ENCODE assay signal across 14 mouse cellular contexts in the genomic region with DNA sequence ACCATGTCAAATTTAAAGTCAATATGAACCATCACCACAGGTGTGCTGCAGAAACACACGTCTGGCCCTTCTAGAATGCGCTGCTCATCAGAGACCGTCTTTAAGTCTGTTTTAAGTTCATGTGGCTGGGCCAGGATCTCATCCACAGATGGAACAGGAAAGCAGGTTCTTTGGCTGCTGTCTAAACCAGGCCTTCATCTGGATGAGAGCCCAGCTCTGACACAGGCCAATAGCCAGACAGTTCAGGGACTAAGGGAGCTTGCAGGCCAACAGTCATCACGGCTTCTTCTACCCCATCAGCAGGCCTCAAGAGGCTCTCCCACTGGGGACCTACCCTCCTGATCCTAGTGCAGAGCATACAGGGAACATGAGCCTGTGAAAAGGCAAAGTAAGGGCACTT.
DNase-seq lines count a peak whose midpoint lies in the region; ATAC-seq lines count a peak whose summit lies in the region.
"Had no signal": no experiment of that assay in that cellular context is flagged by ENCODE, and none has a peak within 500 bp of the region (broad histone marks: within the 10 kb centered on the region; RNA-seq: fewer than 3 reads in every experiment).

No protein-coding gene starts in this region.

- H3K27me3 ChIP-seq in hindbrain, embryonic 12.5 days = no peaks in the 10 kb centered on the region
- H3K27me3 ChIP-seq: embryonic facial prominence, embryonic 12.5 days; forebrain, embryonic 12.5 days; heart, embryonic 15.5 days; intestine, embryonic 15.5 days had no signal

- no peak overlapping the region for H3K9ac ChIP-seq in hindbrain, embryonic 12.5 days
- H3K9ac ChIP-seq: embryonic facial prominence, embryonic 12.5 days; forebrain, embryonic 12.5 days; heart, embryonic 15.5 days; intestine, embryonic 15.5 days had no signal

- ATAC-seq in cerebellum, adult (ENCODE audit: insufficient number of reproducible peaks, low FRiP score, low TSS enrichment) = peak; percentile 86
- no peak for ATAC-seq in hindbrain, embryonic 12.5 days (ENCODE audit: low FRiP score)
- ATAC-seq: intestine, embryonic 15.5 days had no signal

- H3K27ac ChIP-seq in hindbrain, embryonic 12.5 days = no peak overlapping the region
- H3K27ac ChIP-seq: embryonic facial prominence, embryonic 12.5 days; forebrain, embryonic 12.5 days; heart, embryonic 15.5 days; intestine, embryonic 15.5 days had no signal

- intact Hi-C loops in left cerebral cortex, postnatal 4 days (cut with DNase I) = no loop called here
- intact Hi-C loops in left cerebral cortex, postnatal 36 days (cut with DNase I) = no loop called here
- intact Hi-C loops in gastrocnemius, postnatal 36 days (cut with DNase I) = no loop called here

- H3K9me3 ChIP-seq in hindbrain, embryonic 12.5 days (replicated peaks) = no peaks in the 10 kb centered on the region
- H3K9me3 ChIP-seq: embryonic facial prominence, embryonic 12.5 days; forebrain, embryonic 12.5 days; heart, embryonic 15.5 days; intestine, embryonic 15.5 days had no signal

- WGBS in hindbrain, embryonic 12.5 days = 91% methylated on average over 4 of the region's 4 CpGs

- H3K4me2 ChIP-seq in hindbrain, embryonic 12.5 days (replicated peaks) = no peak overlapping the region
- H3K4me2 ChIP-seq: embryonic facial prominence, embryonic 12.5 days; forebrain, embryonic 12.5 days; heart, embryonic 15.5 days; intestine, embryonic 15.5 days had no signal

- H3K4me3 ChIP-seq in hindbrain, embryonic 12.5 days = no peak overlapping the region
- H3K4me3 ChIP-seq: embryonic facial prominence, embryonic 12.5 days; forebrain, embryonic 12.5 days; heart, embryonic 15.5 days; intestine, embryonic 15.5 days; myocyte had no signal

- DNase-seq in left cerebral cortex, postnatal 4 days = peak; percentile 58
- DNase-seq in left cerebral cortex, postnatal 36 days (ENCODE audit: low spot score in 2 of 2) = no peak
- DNase-seq in cerebellum, adult 8-10 months = peak; percentile 67
- DNase-seq in gastrocnemius, postnatal 36 days = peak; percentile 25 to 51
- DNase-seq in spleen, postnatal 10 days (ENCODE audit: low spot score in 2 of 2) = no peak
- no peak for DNase-seq in kidney, adult 8-10 months
- DNase-seq: thymus, adult 18-20 months had no signal

- H3K36me3 ChIP-seq in hindbrain, embryonic 12.5 days = no peaks in the 10 kb centered on the region
- H3K36me3 ChIP-seq: embryonic facial prominence, embryonic 12.5 days; forebrain, embryonic 12.5 days; heart, embryonic 15.5 days; intestine, embryonic 15.5 days had no signal

- no peaks in the 10 kb centered on the region for H3K4me1 ChIP-seq in hindbrain, embryonic 12.5 days
- H3K4me1 ChIP-seq: embryonic facial prominence, embryonic 12.5 days; forebrain, embryonic 12.5 days; intestine, embryonic 15.5 days had no signal

Comparison
In these comparisons a context has a peak if more than half of its experiments do, and no peak if none do; other contexts are left out.
1. DNase-seq: peak in left cerebral cortex, postnatal 4 days (single experiment), cerebellum, adult 8-10 months (single experiment) and gastrocnemius, postnatal 36 days (2 of 2); none in left cerebral cortex, postnatal 36 days (0 of 2), spleen, postnatal 10 days (0 of 2) and kidney, adult 8-10 months (0 of 2).